Mouse (Mus musculus) skeletal muscle tissue, adult 2 months (tissue): ENCODE results near the gene Zmat5.
"Not testable (repeated sequence)": the region's sequence is repeated elsewhere in the genome, so short reads cannot be mapped to it uniquely, and the experiment has no call there.

ENCODE experiments used
- DNase-seq: peaks from one replicate; pipeline ENCODE4 v3.0.0-alpha.2; 2012; ENCODE audit warnings: low read depth, low spot score

The Zmat5 gene

DNA sequence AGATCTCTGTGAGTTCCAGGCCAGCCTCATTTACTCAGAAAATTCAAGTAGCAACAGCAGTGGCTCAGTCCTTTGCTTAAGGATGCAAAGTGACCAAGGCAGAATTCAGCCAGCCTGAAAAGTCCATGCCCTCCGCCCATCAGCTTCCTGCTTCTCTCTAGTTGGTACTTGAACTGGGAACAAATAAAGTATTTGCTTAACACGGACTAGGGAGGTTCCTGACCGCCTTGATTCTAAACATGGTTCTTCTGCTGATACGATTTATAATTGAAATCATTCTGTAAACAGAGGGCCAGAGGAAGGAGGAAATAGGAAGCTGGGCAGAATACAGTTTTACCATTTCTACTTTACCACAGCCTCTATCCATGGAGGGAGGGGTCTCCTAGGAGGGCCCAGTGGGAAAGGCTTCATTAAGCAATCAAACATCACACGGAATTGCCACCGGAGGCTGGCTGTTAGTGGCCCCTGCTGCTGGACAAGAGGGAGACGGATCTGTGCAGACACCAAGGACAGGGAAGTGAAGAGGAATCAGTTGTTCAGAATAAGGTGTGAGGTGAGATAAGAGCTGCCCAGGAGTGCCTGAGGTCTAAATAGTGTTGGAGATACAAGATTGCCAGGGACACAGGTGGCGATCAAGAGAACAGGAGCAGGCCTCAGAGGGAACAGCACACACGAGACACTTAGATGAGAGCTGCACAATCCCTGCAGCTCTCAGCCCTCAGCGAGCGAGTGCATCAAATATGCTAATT, 15.7 kb upstream of the Zmat5 start:
- DNase-seq: no peak

DNA sequence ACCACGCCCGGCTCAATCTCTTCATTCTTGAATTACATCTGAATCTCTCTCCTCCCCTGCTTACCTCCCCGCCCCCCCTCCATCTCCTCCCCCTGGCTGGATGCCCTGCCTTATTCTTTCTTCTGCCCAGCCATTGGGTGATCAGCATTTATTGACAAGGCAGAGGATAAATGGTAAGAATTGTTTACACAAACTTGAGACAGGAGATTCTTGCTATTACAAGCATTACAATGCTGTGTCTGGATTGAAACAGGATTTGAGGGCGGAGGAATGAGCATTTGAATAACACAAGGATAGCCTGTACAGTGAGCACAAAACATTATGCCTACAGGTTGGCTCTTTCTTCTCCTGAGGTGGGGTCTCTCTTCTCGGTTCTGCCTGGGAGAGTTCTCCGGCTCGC, 14.1 kb upstream of the Zmat5 start:
- DNase-seq: no peak

DNA sequence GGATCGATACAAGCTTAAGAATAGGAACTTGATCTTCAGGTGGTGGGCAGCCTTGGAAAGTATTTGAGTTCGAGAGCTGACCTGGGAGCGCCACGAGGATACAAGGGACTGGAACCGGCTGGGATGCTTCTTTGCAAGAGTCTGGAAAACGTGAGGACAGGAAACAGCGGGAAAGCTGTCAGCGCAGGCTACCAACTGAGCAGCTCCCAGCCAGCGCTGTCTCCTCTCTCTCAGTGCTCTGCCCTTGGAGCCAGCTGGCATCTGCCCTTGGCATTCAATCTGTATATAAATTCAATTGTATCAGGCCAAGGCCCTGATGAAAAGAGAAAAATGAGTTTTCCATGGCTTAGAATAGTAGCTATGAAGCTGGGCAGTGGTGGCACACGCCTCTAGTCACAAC, 13.3 kb upstream of the Zmat5 start:
- no peak for DNase-seq

DNA sequence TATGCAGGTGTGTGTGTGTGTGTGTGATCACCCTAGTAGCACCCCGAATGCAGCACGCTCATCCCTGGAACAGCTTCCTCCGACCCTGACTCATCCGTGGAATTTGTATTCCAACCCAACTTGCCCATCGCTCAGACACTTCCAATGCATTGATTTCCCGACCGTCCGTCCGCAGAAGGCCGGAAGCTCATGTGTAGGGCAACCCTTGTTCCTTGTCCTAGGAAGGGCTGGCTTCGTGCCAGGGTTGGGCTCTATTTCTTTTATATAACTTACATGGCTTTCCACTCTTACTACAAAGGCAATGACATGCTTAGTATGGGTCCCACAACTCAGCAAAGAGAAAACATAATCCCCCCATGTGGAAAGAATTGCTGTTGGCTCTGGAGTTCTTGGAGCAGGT, 12.3 kb upstream of the Zmat5 start:
- no peak for DNase-seq

DNA sequence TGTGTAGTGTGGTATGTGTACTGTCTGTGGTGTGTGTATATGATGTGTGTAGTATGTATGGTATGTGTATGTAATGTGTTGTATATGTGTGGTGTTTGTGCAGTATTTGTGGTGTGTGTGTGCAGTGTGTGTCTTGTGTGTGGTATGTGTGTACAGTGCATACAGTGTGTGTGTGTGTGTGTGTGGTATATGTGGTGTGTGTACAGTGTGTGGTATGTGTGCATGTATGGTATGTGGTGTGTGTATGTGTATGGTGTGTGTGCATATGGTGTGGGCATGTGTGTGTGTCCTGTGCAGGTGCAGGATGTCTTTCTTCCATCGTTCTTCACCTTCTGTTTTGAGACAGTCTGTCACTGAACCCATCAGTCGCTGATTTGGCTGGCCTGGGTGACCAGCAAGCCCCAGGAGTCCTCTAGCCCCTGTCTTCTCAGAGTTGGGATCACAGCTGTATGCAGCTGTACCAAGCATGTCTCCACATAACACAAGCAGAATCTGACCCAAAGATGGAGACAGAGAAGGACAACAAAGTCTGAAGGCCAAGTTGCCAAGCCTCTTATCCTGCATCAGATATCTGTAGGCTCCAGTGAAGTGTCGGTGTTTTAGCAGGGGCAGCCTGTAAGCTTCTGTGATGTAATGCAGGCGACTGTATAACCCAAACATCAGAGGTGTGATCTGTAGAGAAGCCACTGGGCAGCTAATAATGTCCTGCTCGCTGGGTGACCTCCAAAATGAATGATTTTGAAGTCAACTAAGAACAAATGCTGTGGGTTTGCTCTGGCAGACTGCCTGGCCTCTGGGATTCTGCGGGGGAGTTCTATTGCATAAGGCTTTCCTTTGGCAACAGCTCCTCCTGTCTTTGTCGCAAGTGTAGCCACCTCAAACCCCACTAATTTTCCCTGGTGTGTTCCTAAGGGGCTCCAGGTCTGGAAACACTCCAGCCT, 7.2 kb upstream of the Zmat5 start:
- DNase-seq: peak; percentile 19

DNA sequence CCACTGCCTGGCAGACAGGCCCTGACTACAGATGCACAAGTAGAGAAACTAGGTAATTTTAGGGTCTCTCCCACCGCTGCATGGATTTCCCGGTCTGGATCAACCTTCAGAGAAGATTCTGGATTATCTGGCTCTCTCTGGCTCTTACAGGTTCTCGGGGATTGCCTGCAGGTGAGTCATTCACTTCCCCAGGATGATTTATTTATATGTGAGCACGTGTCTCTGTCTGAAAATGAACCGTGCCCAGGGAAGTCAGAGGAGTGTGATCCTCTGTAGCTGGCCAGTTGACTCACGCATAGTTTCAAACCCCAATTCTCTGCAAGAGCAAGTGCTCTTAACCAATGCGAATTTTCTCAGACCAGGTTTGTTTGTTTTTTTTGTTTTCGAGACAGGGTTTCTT, 3.8 kb upstream of the Zmat5 start:
- no peak for DNase-seq

DNA sequence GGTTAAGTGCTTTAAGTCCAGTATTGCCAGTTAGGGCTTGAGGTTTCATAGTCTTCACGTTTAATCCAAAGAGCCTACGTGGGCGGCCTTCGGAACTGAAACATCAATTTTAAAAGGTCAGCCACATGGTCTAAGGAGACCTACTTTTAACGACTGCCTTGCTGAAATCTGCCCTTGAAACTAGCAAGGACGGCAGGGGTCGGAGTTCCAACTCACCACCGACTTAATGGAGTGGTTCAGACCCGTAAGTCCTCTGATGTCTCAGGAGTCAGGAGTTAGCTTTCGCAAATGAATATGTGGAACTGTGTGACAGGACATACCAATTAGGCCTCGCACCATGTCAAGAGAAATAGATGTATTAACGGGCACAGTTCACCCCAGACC, 798 bp upstream of the Zmat5 start:
- peak; percentile 26 for DNase-seq

DNA sequence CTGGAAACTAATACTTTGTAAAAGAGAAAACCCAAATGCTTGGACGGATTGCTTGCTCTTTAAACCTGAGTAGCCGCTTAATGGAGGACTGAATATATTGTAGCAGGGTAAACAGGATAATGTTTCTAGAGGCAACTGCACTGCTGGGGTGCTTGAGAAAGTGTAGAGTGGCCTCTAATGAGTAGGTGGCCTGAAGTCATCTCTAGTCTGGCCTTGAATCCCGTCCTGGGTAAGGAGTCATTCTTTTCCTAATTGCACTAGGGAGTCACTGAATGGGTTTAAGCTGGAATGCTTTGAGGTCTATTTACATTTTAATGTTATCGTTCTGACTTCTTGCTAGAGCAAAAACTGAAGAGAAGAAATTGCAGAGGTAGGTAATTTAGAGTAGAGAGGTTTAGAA, 700 bp downstream of the Zmat5 start:
- no peak for DNase-seq

DNA sequence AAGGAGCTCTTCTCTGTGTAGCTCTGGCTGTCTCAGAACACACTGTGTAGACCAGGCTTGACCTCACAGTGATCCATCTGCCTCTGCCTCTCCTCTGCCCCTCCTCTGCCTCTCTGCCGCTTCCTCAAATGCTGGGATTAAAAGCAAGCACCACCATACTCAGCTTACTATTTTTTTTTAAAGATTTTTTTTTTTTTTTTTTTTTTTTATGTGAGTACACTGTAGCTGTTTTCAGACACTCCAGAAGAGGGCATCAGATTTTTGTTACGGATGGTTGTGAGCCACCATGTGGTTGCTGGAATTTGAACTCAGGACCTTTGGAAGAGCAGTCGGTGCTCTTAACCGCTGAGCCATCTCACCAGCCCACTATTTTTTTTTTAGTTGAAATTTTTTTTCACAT, 5.7 kb downstream of the Zmat5 start:
- not testable (repeated sequence) for DNase-seq

DNA sequence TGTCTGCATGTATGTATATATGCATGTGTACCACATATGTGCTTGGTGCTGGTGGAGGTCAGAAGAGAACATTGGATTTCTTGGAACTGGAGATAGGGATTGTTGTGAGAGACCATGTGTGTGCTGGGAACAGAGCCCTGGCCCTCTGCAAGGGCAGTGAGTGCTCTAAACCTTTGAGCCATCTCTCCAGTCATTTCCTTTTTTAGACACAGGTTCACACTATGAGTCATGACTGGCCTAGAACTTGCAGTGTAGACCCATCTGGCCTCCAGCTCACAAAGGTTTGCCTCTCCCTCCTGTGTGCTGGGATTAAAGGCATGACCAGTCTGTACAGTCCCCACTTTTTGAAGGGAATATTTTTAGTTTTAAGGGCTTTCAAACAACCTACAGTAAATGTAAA, 8.3 kb downstream of the Zmat5 start:
- DNase-seq: no peak

DNA sequence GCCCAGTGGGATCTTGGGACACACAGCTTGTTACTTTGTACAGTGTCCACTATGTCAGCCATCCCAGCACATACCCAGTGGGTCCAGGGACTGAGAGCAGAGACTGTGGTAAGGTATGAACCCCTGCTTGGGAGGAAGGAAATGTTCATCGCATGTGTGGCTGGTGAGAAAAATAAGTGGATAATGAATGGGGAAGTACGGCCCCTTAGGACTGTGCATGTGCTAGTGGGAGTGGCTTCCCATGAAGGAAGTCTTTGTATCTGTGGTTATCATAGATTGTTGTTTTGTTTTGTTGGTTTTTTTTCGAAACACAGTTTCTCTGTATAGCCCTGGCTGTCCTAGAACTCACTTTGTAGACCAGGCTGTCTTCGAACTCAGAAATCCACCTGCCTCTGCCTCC, 10.2 kb downstream of the Zmat5 start:
- no peak for DNase-seq

DNA sequence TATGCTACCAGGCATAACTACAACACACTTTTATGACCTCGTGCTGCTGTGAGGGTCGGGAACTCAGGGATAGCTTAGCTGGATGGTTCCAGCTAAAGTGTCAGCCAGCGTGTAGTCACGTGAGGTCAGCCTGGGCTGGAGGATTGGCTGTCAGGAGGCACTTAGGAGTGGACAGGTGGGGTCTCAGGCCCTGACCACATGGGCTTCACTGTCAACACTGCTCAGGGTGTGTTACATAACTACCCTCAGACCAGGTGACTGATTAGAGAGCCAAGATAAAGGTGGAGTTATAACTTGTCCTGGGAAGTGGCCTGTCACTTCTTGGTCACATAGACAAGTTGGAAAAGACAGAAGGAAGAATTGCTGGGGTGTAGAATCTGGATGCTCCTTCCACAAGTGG, 11.1 kb downstream of the Zmat5 start:
- DNase-seq: no peak

DNA sequence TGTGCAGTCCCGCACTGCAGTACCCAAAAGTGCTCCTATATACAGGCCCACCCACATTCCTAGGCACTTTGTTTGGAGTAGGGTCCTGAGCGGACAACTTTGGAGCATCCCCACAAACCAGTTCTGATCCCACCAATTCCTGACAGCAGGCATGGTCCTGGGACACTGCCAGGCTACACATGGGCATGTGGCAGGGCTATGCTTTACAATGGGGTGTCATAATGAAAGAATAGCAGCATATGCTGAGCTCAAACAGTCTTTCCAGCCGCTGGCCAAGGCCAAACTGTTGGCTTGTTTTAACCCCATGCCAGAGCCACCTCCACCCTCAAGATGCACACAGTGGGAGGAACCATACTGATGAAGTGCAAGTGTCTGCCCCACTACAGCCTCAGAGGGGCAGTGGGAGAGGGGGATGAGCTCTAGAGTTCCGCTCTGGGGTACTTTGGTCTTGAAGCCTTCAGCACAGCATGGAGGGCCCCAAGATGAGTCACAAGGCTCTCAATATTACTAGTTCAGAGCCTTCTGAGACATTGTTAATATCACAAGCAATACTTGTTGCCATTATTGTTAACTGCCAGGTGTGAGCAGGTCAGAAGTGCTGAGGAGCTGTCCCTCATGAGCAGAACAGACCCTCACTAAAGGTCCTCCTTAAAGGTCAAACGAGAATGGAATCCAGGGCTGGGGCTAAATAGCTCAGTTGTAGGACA, 12.2 kb downstream of the Zmat5 start:
- DNase-seq: no peak

DNA sequence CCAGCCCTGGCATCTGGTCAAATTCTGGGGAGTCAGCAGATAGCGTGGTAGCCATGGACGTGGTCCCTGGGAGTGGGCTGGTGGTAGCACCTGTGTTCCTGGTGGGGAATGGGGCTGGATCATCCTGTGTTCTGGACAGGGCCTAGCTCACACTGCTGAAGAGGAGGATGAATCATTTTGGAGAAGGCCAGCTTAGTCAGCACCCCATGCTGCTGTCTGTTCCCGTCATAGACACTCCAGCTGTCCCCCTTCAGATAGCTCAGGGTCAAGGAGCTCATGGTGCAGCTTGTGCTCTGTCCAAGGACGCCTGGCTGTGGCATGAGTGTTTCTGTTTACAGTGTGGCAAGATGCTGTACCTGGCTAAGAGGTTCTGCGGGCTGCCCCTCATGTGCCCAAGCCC, 14.1 kb downstream of the Zmat5 start:
- peak; percentile 36 for DNase-seq

DNA sequence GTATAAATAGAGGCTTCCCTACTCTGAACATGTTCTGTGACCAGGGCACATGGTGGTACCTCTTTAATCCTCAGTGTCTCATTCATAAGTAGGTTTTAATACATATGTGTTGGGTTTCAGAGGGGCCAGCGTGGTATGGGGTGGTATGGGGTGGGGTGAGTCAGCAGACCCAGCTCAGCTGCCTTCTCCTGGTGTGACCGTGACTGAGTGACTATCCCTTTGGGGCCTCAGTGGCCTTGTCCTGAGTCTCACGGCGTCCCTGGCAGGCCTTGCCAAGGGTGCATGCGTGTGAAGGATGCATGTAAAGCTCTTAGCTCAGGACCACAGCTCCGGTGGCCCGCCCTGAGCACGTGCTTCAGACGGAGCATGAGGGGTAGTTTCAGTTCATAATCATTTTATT, 15.5 kb downstream of the Zmat5 start:
- peak; percentile 27 for DNase-seq

DNA sequence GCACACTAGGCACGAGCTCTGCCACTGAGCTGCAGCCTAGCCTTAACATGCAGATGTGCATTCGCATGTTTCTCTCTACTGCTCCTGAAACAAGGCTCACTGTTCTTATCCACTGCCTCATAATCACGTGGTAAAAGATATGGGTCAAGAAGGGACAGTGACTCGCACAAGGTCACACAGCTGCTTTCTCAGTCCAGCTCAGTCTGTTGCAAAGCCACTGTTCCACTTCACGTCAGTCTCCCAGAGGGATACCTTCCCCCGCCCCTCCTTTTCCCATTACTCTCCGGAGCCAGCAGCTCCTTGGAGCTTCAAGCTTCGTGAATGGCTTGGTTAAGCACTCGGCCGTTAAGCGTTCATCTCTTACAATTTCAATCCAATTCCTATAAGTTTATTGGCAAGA, 15.9 kb downstream of the Zmat5 start:
- DNase-seq: no peak

DNA sequence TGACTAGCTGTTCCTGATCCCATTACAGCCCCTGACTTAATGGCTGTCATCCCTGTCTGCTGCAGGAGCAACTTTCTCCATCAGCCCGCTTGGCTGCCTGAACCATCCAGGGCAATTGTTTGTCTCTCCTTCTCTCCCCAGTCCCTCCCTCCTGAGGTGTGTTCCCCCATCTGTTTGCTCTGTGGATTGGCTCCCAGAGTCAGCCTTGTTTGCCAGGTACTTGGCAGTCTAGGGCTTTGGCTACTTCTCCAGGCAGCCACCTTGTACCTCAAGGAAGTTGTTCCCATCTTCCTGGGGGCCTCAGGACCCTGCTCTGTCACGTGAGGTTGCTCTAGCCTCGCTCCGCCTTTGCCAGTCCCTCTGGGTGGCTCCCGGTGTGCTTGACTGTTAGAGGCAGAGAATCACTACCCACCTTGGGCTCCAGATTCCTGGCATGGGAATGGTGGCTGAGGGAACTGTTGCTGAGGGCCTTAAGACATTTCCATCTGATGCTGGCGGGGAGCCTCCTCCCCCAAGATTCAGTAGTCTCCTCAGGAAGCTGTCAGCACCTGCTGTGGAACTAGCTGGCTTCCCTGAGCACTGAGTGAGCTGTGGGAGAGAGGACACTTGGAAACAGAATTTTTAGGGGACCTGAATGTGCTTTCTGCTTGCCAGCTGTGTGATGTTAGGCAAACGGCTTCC, 16.6 kb downstream of the Zmat5 start:
- DNase-seq: no peak

DNA sequence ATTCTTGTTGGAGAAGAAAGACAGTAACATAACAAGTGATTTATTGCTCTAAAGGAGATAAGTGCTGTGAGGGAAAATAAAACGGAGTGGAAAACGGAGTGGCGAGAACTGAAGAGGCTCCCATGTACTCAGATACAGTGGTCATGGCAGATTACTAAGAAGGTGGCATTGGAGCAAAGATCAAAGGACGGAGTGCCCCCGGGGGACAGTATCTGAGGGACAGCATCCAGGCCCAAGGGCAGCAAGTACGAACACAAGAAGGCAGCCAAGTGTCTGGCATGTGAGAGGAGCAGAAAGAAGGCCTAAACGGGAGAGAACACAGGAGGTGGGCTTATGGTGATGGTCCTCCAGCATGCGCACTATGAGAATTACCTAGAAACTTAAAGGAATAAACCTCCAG, 17.2 kb downstream of the Zmat5 start:
- DNase-seq: no peak

DNA sequence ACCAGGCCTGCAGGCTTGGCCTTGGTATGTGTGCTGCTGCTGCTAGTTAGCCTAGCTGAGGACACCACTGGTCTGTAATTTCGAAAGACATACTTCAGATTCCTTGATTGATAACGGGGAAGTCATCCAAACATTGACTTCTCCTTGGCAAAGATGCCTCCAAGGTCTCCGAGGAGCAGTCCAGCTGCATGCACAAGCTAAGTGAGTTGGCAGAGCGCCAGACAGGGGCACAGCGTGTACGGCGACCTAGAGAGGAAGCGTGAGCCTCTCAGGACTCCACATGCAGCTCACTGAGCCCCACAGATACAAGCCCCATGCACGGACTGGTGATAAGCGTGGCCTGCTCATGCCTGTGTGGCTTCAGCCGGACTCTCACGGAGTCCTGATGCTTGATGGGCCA, 25.1 kb downstream of the Zmat5 start:
- no peak for DNase-seq

DNA sequence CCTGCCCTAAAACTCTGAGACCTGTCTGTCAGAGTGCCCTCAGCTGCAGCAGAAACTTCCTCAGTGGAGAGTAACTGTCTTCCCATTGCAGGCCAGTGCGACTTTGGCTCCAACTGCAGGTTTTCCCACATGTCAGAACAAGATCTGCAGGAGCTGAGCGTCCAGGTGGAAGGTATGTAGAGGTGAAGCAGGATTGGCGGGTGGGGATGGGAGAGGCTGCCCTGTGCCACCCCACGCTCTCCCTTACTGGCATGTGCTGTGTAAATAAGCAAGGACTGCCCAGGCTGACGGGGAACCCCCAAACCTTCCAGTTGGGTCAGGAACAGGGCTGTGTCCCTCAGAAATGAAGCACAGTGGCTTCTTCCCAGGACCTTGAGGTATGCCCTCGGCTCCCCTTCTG, 25.6 kb downstream of the Zmat5 start:
- DNase-seq: no peak

DNA sequence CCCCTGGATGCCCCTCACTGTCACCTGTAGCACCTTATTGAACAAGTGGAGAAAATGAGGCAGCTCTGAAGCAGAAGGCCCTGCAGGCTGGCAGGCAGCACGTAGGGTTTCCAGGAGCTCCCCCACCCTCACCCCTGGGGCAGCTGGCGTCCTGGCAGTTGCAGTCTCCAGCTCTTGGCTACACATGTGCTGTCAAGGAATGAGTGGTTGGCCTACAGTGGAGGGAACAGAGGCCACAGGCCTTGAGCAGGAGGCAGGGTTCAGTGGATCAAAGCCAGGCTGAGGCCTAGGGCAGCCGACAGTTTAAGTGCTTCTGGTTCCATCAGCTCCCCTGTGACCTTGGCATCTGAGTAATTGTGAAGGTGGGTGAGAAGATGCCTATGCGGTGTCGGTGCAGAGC, 26.4 kb downstream of the Zmat5 start:
- DNase-seq: peak; percentile 31

DNA sequence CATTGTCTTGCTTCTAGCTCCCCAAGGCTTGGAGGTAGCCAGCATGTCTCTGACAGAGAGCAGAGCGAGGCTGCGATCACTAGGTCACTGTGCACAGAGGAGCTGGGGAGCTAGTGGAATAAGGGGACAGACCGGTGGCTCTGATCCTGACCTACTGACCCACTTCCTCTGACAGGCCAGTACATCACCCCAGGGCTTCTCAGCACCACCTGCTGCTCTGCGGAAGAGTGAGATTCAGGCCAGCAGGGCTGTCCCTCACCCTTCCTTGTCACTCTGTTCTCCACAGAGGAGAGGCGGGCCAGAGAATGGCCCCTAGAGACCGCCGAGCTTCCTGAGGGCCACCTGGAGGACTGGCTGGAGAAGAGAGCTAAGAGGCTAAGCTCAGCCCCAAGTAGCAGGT, 27.3 kb downstream of the Zmat5 start:
- DNase-seq: no peak
